Mouse (Mus musculus): ENCODE data around the gene Pramef6. TPM values are rescaled to one million over a fixed set of nuclear protein-coding genes. Genes with fewer than 3 reads are reported as not detected.
"Not testable (repeated sequence)": the region's sequence is repeated elsewhere in the genome, so short reads cannot be mapped to it uniquely, and the experiment has no call there.

Gene Pramef6
- not detected in 2 replicates for polyA plus RNA-seq (2014; fragmentation: Nextera tagmentation; extraction: Ambion mirVana)

DNA sequence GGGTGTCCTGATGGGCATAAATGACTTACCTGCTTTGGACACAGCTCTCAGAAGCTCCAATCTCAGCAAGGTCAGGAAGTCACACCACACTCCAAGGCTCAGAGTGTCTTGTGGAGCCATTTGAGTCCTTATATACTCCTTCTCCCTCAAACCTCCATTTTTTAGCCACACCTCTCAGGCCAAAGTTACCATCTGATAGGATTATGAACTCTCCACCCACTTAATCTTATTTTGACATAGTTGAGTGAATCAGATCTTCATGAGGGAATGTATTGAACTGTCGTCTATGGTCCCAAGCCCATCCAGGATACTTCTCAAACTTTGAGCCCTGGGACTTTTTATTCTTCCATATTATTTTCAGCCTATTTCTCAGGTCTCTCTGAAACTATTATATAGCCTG lies at the start of gene Pramef6:
Gene Pramef6, minus strand, starts transcription at position 101 of the 400 bp plus-strand sequence.
- H3K36me3 ChIP-seq (ENCODE audit: control insufficient read depth, insufficient read depth, low read length); H3K9me3 ChIP-seq (replicated peaks; ENCODE audit: control insufficient read depth, low read length); H3K4me1 ChIP-seq (ENCODE audit: control insufficient read depth, insufficient read depth, low read length); H3K4me2 ChIP-seq (ENCODE audit: low read length); H3K9ac ChIP-seq (ENCODE audit: low read length); H3K27me3 ChIP-seq (replicated peaks; ENCODE audit: control insufficient read depth, insufficient read depth, low read length); H3K4me3 ChIP-seq (ENCODE audit: low read depth, low read length); H3K27ac ChIP-seq (ENCODE audit: low read depth, low read length); DNase-seq (ENCODE audit: low spot score); ATAC-seq: not testable (repeated sequence)
- WGBS: 91% methylated on average over 1 of the region's 1 CpGs

DNA sequence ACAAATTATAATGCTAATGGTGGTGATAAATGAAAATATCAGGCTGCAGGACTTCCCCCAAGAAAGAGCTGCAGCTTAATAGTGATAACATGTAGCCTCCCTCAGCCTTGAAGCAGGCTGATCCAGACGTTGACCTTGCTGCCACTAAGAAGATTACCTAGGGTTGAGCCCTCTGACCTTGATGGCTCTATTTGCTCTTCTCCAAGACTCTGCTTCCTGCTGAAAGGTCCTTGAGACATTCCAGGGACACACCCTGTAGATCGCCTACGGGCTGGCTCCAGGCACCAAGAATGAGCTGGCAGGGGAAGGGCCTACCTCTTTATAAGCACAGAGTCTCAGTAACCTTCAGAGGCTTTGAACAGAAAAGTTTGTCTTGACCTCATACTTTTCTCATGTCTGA lies 5.8 kb downstream of the Pramef6 start:
- WGBS: 80% methylated on average over 3 of the region's 3 CpGs
- not testable (repeated sequence) for H3K27ac ChIP-seq (ENCODE audit: low read depth, low read length); H3K4me1 ChIP-seq (ENCODE audit: control insufficient read depth, insufficient read depth, low read length); H3K9ac ChIP-seq (ENCODE audit: low read length); H3K36me3 ChIP-seq (ENCODE audit: control insufficient read depth, insufficient read depth, low read length); H3K27me3 ChIP-seq (replicated peaks; ENCODE audit: control insufficient read depth, insufficient read depth, low read length); H3K4me2 ChIP-seq (ENCODE audit: low read length); ATAC-seq; DNase-seq (ENCODE audit: low spot score); H3K4me3 ChIP-seq (ENCODE audit: low read depth, low read length); H3K9me3 ChIP-seq (replicated peaks; ENCODE audit: control insufficient read depth, low read length)

DNA sequence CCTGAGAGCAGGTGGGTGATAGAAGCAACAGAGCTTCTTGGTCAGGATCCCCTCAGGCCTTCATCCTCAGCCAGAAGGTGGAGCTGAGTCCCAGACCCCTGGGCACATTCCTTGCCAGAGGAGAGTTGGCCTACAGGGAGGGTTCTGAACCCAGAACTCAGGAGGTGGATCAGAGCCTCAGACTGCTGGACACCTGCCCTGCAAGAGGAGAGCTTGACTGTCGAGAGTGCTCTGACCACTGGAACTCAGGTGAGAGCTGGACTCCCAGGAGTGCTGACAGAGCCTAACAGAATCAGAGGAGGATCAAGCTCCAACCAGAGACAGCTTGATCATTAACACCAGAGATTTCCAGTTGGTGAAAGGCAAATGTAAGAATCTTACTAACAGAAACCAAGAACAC lies 17.8 kb downstream of the Pramef6 start:
- WGBS: 84% methylated on average over 1 of the region's 1 CpGs
- H3K4me1 ChIP-seq (ENCODE audit: control insufficient read depth, insufficient read depth, low read length); H3K27ac ChIP-seq (ENCODE audit: low read depth, low read length); H3K9me3 ChIP-seq (replicated peaks; ENCODE audit: control insufficient read depth, low read length); H3K27me3 ChIP-seq (replicated peaks; ENCODE audit: control insufficient read depth, insufficient read depth, low read length); ATAC-seq; DNase-seq (ENCODE audit: low spot score); H3K36me3 ChIP-seq (ENCODE audit: control insufficient read depth, insufficient read depth, low read length); H3K4me3 ChIP-seq (ENCODE audit: low read depth, low read length); H3K9ac ChIP-seq (ENCODE audit: low read length); H3K4me2 ChIP-seq (ENCODE audit: low read length): not testable (repeated sequence)

DNA sequence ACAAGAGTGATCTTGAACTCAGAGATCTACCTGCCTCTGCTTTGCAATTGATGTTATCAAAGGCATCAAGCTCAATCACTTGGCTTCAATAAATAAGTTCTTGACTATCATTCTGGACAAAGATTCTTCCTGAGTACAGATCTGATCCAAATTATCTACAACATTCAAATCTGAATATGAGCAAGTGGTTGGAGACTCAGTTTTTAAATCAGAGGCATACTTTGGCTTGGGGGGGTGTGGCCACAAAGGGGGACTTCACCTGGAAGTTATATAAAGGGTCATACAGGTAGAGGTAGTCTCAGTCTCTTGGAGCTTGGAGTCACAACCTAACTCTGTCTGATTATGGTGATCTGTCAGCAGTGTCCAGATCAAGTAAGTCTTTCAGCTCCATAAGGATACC lies 54.0 kb downstream of the Pramef6 start, which contains the start of gene Gm13103:
Gene Gm13103, plus strand, starts transcription at position 301 of the 400 bp plus-strand sequence.
- not testable (repeated sequence) for H3K27me3 ChIP-seq (replicated peaks; ENCODE audit: control insufficient read depth, insufficient read depth, low read length); H3K27ac ChIP-seq (ENCODE audit: low read depth, low read length); ATAC-seq

More for the DNA sequence above, 54.0 kb downstream of the Pramef6 start, which contains the start of gene Gm13103:
- H3K4me2 ChIP-seq (ENCODE audit: low read length); H3K9ac ChIP-seq (ENCODE audit: low read length); H3K4me3 ChIP-seq (ENCODE audit: low read depth, low read length); DNase-seq (ENCODE audit: low spot score); H3K4me1 ChIP-seq (ENCODE audit: control insufficient read depth, insufficient read depth, low read length); H3K36me3 ChIP-seq (ENCODE audit: control insufficient read depth, insufficient read depth, low read length); H3K9me3 ChIP-seq (replicated peaks; ENCODE audit: control insufficient read depth, low read length): not testable (repeated sequence)

Other genes starting within 250 kb of the Pramef6 start
- gene Gm13088, start 243.1 kb downstream of the Pramef6 start, polyA plus RNA-seq (2014; fragmentation: Nextera tagmentation; extraction: Ambion mirVana): not detected in 2 replicates
- gene Gm13089, start 197.7 kb downstream of the Pramef6 start, polyA plus RNA-seq (2014; fragmentation: Nextera tagmentation; extraction: Ambion mirVana): not detected in 2 replicates
- not detected in 2 replicates for gene Gm13078, start 180.9 kb downstream of the Pramef6 start, polyA plus RNA-seq (2014; fragmentation: Nextera tagmentation; extraction: Ambion mirVana)
- not detected in 2 replicates for gene Gm13023, start 111.0 kb downstream of the Pramef6 start, polyA plus RNA-seq (2014; fragmentation: Nextera tagmentation; extraction: Ambion mirVana)
- gene Gm13084, start 84.3 kb downstream of the Pramef6 start, polyA plus RNA-seq (2014; fragmentation: Nextera tagmentation; extraction: Ambion mirVana): not detected in 2 replicates
- not detected in 2 replicates for gene Gm13103, start 53.9 kb downstream of the Pramef6 start, polyA plus RNA-seq (2014; fragmentation: Nextera tagmentation; extraction: Ambion mirVana)
- not detected in 2 replicates for gene Pramef25, start 50.6 kb upstream of the Pramef6 start, polyA plus RNA-seq (2014; fragmentation: Nextera tagmentation; extraction: Ambion mirVana)
- not detected in 2 replicates for gene Gm13101, start 66.6 kb upstream of the Pramef6 start, polyA plus RNA-seq (2014; fragmentation: Nextera tagmentation; extraction: Ambion mirVana)
- gene Pramef17, start 94.0 kb upstream of the Pramef6 start, polyA plus RNA-seq (2014; fragmentation: Nextera tagmentation; extraction: Ambion mirVana): not detected in 2 replicates
- not detected in 2 replicates for gene Pramel4, start 158.7 kb upstream of the Pramef6 start, polyA plus RNA-seq (2014; fragmentation: Nextera tagmentation; extraction: Ambion mirVana)
- gene Gm13102, start 206.1 kb upstream of the Pramef6 start, polyA plus RNA-seq (2014; fragmentation: Nextera tagmentation; extraction: Ambion mirVana): not detected in 2 replicates